ENCODE assay signal across 9 mouse cellular contexts in genomic region chr2:24502963-24503471, GRCm38 (mm10). TPM values are rescaled to one million over a fixed set of nuclear protein-coding genes. Genes with fewer than 3 reads are reported as not detected.
DNase-seq lines count a peak whose midpoint lies in the region; ATAC-seq and TF ChIP-seq lines count a peak whose summit lies in the region.
"Had no signal": no experiment of that assay in that cellular context is flagged by ENCODE, and none has a peak within 500 bp of the region (broad histone marks: within the 10 kb centered on the region; RNA-seq: fewer than 3 reads in every experiment).

No protein-coding gene starts in this region.

- DNase-seq in stomach, postnatal 0 days (ENCODE audit: low spot score), result no peak
- DNase-seq in forebrain, postnatal 0 days, result peak; percentile 38
- DNase-seq in kidney, adult 8-10 months, result peak; percentile 45 to 48
- DNase-seq in midbrain, embryonic 10.5 days (ENCODE audit: low spot score), result peak; percentile 84
- DNase-seq in urinary bladder, postnatal 25 days (ENCODE audit: low spot score), result no peak
- DNase-seq in left cerebral cortex, adult 11 months (ENCODE audit: low spot score), result no peak

- no peaks in the 10 kb centered on the region for H3K9me3 ChIP-seq in stomach, embryonic 14.5 days (ENCODE audit: control insufficient read depth, low read depth, low read length)
- H3K9me3 ChIP-seq in stomach, postnatal 0 days (ENCODE audit: control insufficient read depth, low read length), result no peaks in the 10 kb centered on the region
- no peaks in the 10 kb centered on the region for H3K9me3 ChIP-seq in forebrain, postnatal 0 days (ENCODE audit: low read length)
- no peaks in the 10 kb centered on the region for H3K9me3 ChIP-seq in midbrain, embryonic 10.5 days (replicated peaks)

- no peak overlapping the region for H3K4me2 ChIP-seq in stomach, embryonic 14.5 days (replicated peaks; ENCODE audit: low read depth, low read length)
- no peak overlapping the region for H3K4me2 ChIP-seq in stomach, postnatal 0 days (replicated peaks; ENCODE audit: low read depth)
- no peak overlapping the region for H3K4me2 ChIP-seq in forebrain, postnatal 0 days (ENCODE audit: low read depth)

- H3K4me1 ChIP-seq in stomach, embryonic 14.5 days (ENCODE audit: control insufficient read depth, insufficient read depth, low read length), result no peaks in the 10 kb centered on the region
- no peaks in the 10 kb centered on the region for H3K4me1 ChIP-seq in stomach, postnatal 0 days (replicated peaks; ENCODE audit: control insufficient read depth, insufficient read depth)
- H3K4me1 ChIP-seq in forebrain, postnatal 0 days (ENCODE audit: insufficient read depth), result no peaks in the 10 kb centered on the region
- H3K4me1 ChIP-seq in midbrain, embryonic 10.5 days, result peaks cover 26% of the 10 kb centered on the region

- H3K27ac ChIP-seq in stomach, embryonic 14.5 days (ENCODE audit: low read length), result no peak overlapping the region
- no peak overlapping the region for H3K27ac ChIP-seq in stomach, postnatal 0 days (replicated peaks)
- no peak overlapping the region for H3K27ac ChIP-seq in forebrain, postnatal 0 days (ENCODE audit: low read depth, low read length)
- H3K27ac ChIP-seq in midbrain, embryonic 10.5 days (replicated peaks), result peak overlapping the region; percentile 76

- 0 out of 2 replicates have a peak, but pooled peaks have one; percentile 37 for ATAC-seq in stomach, embryonic 14.5 days (ENCODE audit: insufficient number of reproducible peaks, insufficient read depth, low FRiP score, low read depth)
- no peak for ATAC-seq in stomach, postnatal 0 days (ENCODE audit: low FRiP score, low TSS enrichment)
- ATAC-seq in forebrain, postnatal 0 days, result peak; percentile 90
- no peak for ATAC-seq in megakaryocyte-erythroid progenitor cell, adult 5-6 weeks (replicated peaks; ENCODE audit: low FRiP score, low TSS enrichment, poor library complexity, severe bottlenecking)

- TF ChIP-seq CTCF in stomach, postnatal 0 days (IDR thresholded peaks at IDR 0.05; ENCODE audit: low read depth), result no peak
- no peak for TF ChIP-seq CTCF in forebrain, postnatal 0 days (IDR thresholded peaks at IDR 0.05; ENCODE audit: low read depth)

- no peaks in the 10 kb centered on the region for H3K27me3 ChIP-seq in stomach, embryonic 14.5 days (ENCODE audit: control insufficient read depth, insufficient read depth, low read length)
- no peaks in the 10 kb centered on the region for H3K27me3 ChIP-seq in stomach, postnatal 0 days (ENCODE audit: control insufficient read depth, insufficient read depth, low read length)
- no peaks in the 10 kb centered on the region for H3K27me3 ChIP-seq in forebrain, postnatal 0 days (ENCODE audit: insufficient read depth, low read length)
- peaks cover 92% of the 10 kb centered on the region for H3K27me3 ChIP-seq in midbrain, embryonic 10.5 days (ENCODE audit: low read depth, poor library complexity, severe bottlenecking)

- no peaks in the 10 kb centered on the region for H3K36me3 ChIP-seq in stomach, embryonic 14.5 days (ENCODE audit: control insufficient read depth, insufficient read depth, low read length)
- H3K36me3 ChIP-seq in stomach, postnatal 0 days (ENCODE audit: control insufficient read depth, insufficient read depth, low read length), result no peaks in the 10 kb centered on the region
- H3K36me3 ChIP-seq in forebrain, postnatal 0 days (ENCODE audit: insufficient read depth), result no peaks in the 10 kb centered on the region
- no peaks in the 10 kb centered on the region for H3K36me3 ChIP-seq in midbrain, embryonic 10.5 days

- WGBS in stomach, embryonic 14.5 days, result 61% methylated on average over 5 of the region's 5 CpGs
- 62% methylated on average over 5 of the region's 5 CpGs for WGBS in stomach, postnatal 0 days
- WGBS in forebrain, postnatal 0 days, result 18% methylated on average over 5 of the region's 5 CpGs
- 7% methylated on average over 5 of the region's 5 CpGs for WGBS in midbrain, embryonic 10.5 days

- H3K4me3 ChIP-seq in stomach, embryonic 14.5 days (ENCODE audit: low read depth, low read length), result no peak overlapping the region
- no peak overlapping the region for H3K4me3 ChIP-seq in stomach, postnatal 0 days (ENCODE audit: low read depth, low read length)
- H3K4me3 ChIP-seq in forebrain, postnatal 0 days (ENCODE audit: low read depth, low read length), result no peak overlapping the region
- H3K4me3 ChIP-seq in midbrain, embryonic 10.5 days, result peak overlapping the region; percentile 7; the same call in 1 of the 2 replicates

- no peak for TF ChIP-seq EP300 in stomach, postnatal 0 days (optimal IDR thresholded peaks at IDR 0.05)

- H3K9ac ChIP-seq in stomach, embryonic 14.5 days (replicated peaks; ENCODE audit: low read depth, low read length), result no peak overlapping the region
- no peak overlapping the region for H3K9ac ChIP-seq in stomach, postnatal 0 days (ENCODE audit: low read length)
- H3K9ac ChIP-seq in forebrain, postnatal 0 days, result no peak overlapping the region

RNA-seq across cellular contexts. Expression of gene Pax8, which starts 27.6 kb away (rescaled TPM):
- 0.09 and 0.67 TPM in 2 replicates for polyA plus RNA-seq in stomach, embryonic 14.5 days (2014; fragmentation: Nextera tagmentation; extraction: Ambion mirVana)
- polyA plus RNA-seq in stomach, postnatal 0 days (2015; fragmentation: Nextera tagmentation; extraction: Ambion mirVana), result 0.08 and 0.15 TPM in 2 replicates
- total RNA-seq in forebrain, postnatal 0 days (2014; rRNA removed), result not detected in 2 replicates
- polyA plus RNA-seq in forebrain, postnatal 0 days (2015; fragmentation: Nextera tagmentation; extraction: Ambion mirVana), result 0.18 and 0.19 TPM in 2 replicates
- 6.8 and 7.2 TPM in 2 replicates for polyA plus RNA-seq in midbrain, embryonic 10.5 days (2016; fragmentation: Nextera tagmentation; extraction: Ambion mirVana)
- not detected in 2 replicates for total RNA-seq in megakaryocyte-erythroid progenitor cell, adult 5-6 weeks (2014; fragmentation: Nextera tagmentation)
- total RNA-seq in megakaryocyte-erythroid progenitor cell, adult 5-6 weeks (2017), result not detected in 2 replicates
- total RNA-seq: layer of hippocampus, postnatal 10 days had no signal

Comparison
In these comparisons a context has a peak if more than half of its experiments do, and no peak if none do; other contexts are left out.
1. ATAC-seq: peak in stomach, embryonic 14.5 days (single experiment) and forebrain, postnatal 0 days (single experiment); none in stomach, postnatal 0 days (single experiment) and megakaryocyte-erythroid progenitor cell, adult 5-6 weeks (single experiment).
2. DNase-seq: peak in forebrain, postnatal 0 days (single experiment), kidney, adult 8-10 months (2 of 2) and midbrain, embryonic 10.5 days (single experiment); none in stomach, postnatal 0 days (single experiment), urinary bladder, postnatal 25 days (single experiment) and left cerebral cortex, adult 11 months (single experiment).